Comparison of ENCODE assay signal across 28 mouse cellular contexts in the genomic region with DNA sequence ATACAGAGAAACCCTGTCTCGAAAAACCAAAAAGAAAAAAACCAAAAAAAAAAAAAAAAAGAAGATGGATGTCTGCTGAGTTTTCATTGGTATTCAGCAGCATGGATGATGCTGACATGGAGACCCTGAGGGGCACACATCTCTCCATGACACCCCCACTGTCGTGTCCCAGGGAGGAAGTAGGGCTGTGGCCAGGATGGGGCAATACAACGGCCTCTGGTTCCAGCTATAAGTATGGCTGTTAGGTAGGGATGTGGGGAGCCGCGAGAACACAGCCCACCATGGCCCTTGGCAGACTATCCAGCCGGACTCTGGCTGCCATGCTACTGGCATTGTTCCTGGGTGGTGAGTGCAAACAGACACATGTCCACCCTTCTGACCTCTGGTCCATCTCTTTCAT. TPM values are rescaled to one million over a fixed set of nuclear protein-coding genes. Genes with fewer than 3 reads are reported as not detected.
A peak's percentile ranks its signal among the peaks of the same experiment; 100 is the strongest.
DNase-seq lines count a peak whose midpoint lies in the region; ATAC-seq lines count a peak whose summit lies in the region.
"Had no signal": no experiment of that assay in that cellular context is flagged by ENCODE, and none has a peak within 500 bp of the region (broad histone marks: within the 10 kb centered on the region; RNA-seq: fewer than 3 reads in every experiment).

A gene (plus strand): TSS at position 194 of the 400 bp plus-strand sequence.

- peaks cover 30% of the 10 kb centered on the region for H3K4me1 ChIP-seq in hindbrain, embryonic 10.5 days (replicated peaks)
- H3K4me1 ChIP-seq in hindbrain, embryonic 13.5 days (replicated peaks) = peaks cover 16% of the 10 kb centered on the region
- H3K4me1 ChIP-seq in liver, embryonic 12.5 days = peaks cover 29% of the 10 kb centered on the region

- intact Hi-C loops in left cerebral cortex, postnatal 25 days (cut with DNase I) = no loop called here

- H3K9ac ChIP-seq in hindbrain, embryonic 13.5 days = no peak within 1 kb of the TSS
- H3K9ac ChIP-seq in liver, embryonic 12.5 days = no peak within 1 kb of the TSS
- H3K9ac ChIP-seq: embryonic facial prominence, embryonic 13.5 days; hindbrain, embryonic 15.5 days; lung, embryonic 14.5 days; neural tube, embryonic 15.5 days had no signal

- H3K9me3 ChIP-seq in hindbrain, embryonic 10.5 days = no peaks in the 10 kb centered on the region
- no peaks in the 10 kb centered on the region for H3K9me3 ChIP-seq in hindbrain, embryonic 13.5 days
- no peaks in the 10 kb centered on the region for H3K9me3 ChIP-seq in liver, embryonic 12.5 days (replicated peaks)
- H3K9me3 ChIP-seq: embryonic facial prominence, embryonic 13.5 days; hindbrain, embryonic 15.5 days; neural tube, embryonic 15.5 days had no signal

- H3K27ac ChIP-seq in hindbrain, embryonic 10.5 days = 0 out of 2 replicates have a peak within 1 kb of the TSS, but pooled peaks have one; percentile 18
- H3K27ac ChIP-seq in hindbrain, embryonic 13.5 days = no peak within 1 kb of the TSS
- no peak within 1 kb of the TSS for H3K27ac ChIP-seq in liver, embryonic 12.5 days
- H3K27ac ChIP-seq: embryonic facial prominence, embryonic 13.5 days; heart, adult 2 months; hindbrain, embryonic 15.5 days; kidney, postnatal 0 days; neural tube, embryonic 15.5 days had no signal

- ATAC-seq in hindbrain, embryonic 13.5 days (ENCODE audit: low FRiP score) = no peak
- peak; percentile 24 for ATAC-seq in common myeloid progenitor, adult 5-6 weeks (replicated peaks; ENCODE audit: low read depth, poor library complexity, severe bottlenecking)
- no peak for ATAC-seq in liver, embryonic 12.5 days
- no peak for ATAC-seq in megakaryocyte, adult 5-6 weeks (ENCODE audit: poor library complexity, severe bottlenecking)
- ATAC-seq: CD4-positive, CD25-positive, alpha-beta regulatory T cell, adult 4 months; forebrain, embryonic 14.5 days had no signal

- no peaks in the 10 kb centered on the region for H3K36me3 ChIP-seq in hindbrain, embryonic 10.5 days
- no peaks in the 10 kb centered on the region for H3K36me3 ChIP-seq in hindbrain, embryonic 13.5 days
- H3K36me3 ChIP-seq in liver, embryonic 12.5 days = no peaks in the 10 kb centered on the region
- H3K36me3 ChIP-seq: embryonic facial prominence, embryonic 13.5 days; hindbrain, embryonic 15.5 days; neural tube, embryonic 15.5 days had no signal

- no peak for DNase-seq in hindbrain, embryonic 10.5 days (ENCODE audit: low spot score)
- DNase-seq in left cerebral cortex, postnatal 25 days (ENCODE audit: low spot score in 2 of 2) = no peak
- DNase-seq in embryo, embryonic 9.5 days (ENCODE audit: extremely low spot score) = no peak
- no peak for DNase-seq in thymus, postnatal 14 days
- DNase-seq: adrenal gland, postnatal 25 days; cerebellum, adult 9-10 months; gastrocnemius, postnatal 10 days; heart, adult 2 months; kidney, adult 2 months; lung, embryonic 14.5 days; thymus, postnatal 25 days had no signal

- 85% methylated on average over 6 of the region's 6 CpGs for WGBS in hindbrain, embryonic 10.5 days
- WGBS in hindbrain, embryonic 13.5 days = 83% methylated on average over 6 of the region's 6 CpGs
- 57% methylated on average over 6 of the region's 6 CpGs for WGBS in liver, embryonic 12.5 days (ENCODE audit: insufficient replicate concordance)

- peaks cover 58% of the 10 kb centered on the region for H3K27me3 ChIP-seq in hindbrain, embryonic 10.5 days (ENCODE audit: insufficient read depth, poor library complexity, severe bottlenecking)
- H3K27me3 ChIP-seq in hindbrain, embryonic 13.5 days = peaks cover 44% of the 10 kb centered on the region
- H3K27me3 ChIP-seq in liver, embryonic 12.5 days (replicated peaks) = peaks cover 23% of the 10 kb centered on the region; the same call in 1 of the 2 replicates

- no peak within 1 kb of the TSS for H3K4me3 ChIP-seq in hindbrain, embryonic 10.5 days
- no peak within 1 kb of the TSS for H3K4me3 ChIP-seq in hindbrain, embryonic 13.5 days
- H3K4me3 ChIP-seq in liver, embryonic 12.5 days = no peak within 1 kb of the TSS
- H3K4me3 ChIP-seq: embryonic facial prominence, embryonic 13.5 days; heart, adult 2 months; hindbrain, embryonic 15.5 days; neural tube, embryonic 15.5 days had no signal

- H3K4me2 ChIP-seq in hindbrain, embryonic 13.5 days = no peak within 1 kb of the TSS
- no peak within 1 kb of the TSS for H3K4me2 ChIP-seq in liver, embryonic 12.5 days
- H3K4me2 ChIP-seq: embryonic facial prominence, embryonic 13.5 days; hindbrain, embryonic 15.5 days; lung, embryonic 14.5 days; midbrain, embryonic 11.5 days; neural tube, embryonic 15.5 days had no signal

RNA-seq across cellular contexts. Expression of the gene that starts here (rescaled TPM):
- not detected in 2 replicates for polyA plus RNA-seq in hindbrain, embryonic 10.5 days (2016; fragmentation: Nextera tagmentation; extraction: Ambion mirVana)
- 0.34 TPM in 1 of 2 replicates, not detected in the other for polyA plus RNA-seq in hindbrain, embryonic 13.5 days (2015; fragmentation: Nextera tagmentation; extraction: Ambion mirVana)
- 61.2 and 92.1 TPM in 2 replicates for total RNA-seq in common myeloid progenitor, adult 5-6 weeks (2017)
- polyA plus RNA-seq in liver, embryonic 12.5 days (2016; fragmentation: Nextera tagmentation; extraction: Ambion mirVana) = 12.1 and 15.4 TPM in 2 replicates
- 348 and 366 TPM in 2 replicates for total RNA-seq in megakaryocyte, adult 5-6 weeks (2015)
- 161 and 164 TPM in 2 replicates for total RNA-seq in megakaryocyte, adult 5-6 weeks (2017)
- not detected for total RNA-seq in left cerebral cortex, postnatal 25 days (2021)
- total RNA-seq: adrenal gland, postnatal 25 days; heart, adult 2 months; heart, postnatal 25 days; layer of hippocampus, postnatal 10 days had no signal
- polyA plus RNA-seq: CD4-positive, CD25-positive, alpha-beta regulatory T cell, adult 4 months; embryonic facial prominence, embryonic 13.5 days; frontal cortex, adult 2 months; heart, adult 2 months; hindbrain, embryonic 15.5 days; intestine, embryonic 14.5 days; kidney, adult 2 months; kidney, postnatal 0 days; large intestine, adult 2 months; small intestine, adult 2 months had no signal

Comparison
In these comparisons a context has a peak if more than half of its experiments do, and no peak if none do; other contexts are left out.
1. RNA of the gene that starts here (total RNA-seq): 161 to 366 TPM in megakaryocyte, adult 5-6 weeks and 61.2 to 92.1 TPM in common myeloid progenitor, adult 5-6 weeks; not detected in left cerebral cortex, postnatal 25 days; every median in the first group is over 10 times any median in the second.